Mouse (Mus musculus) hindbrain, embryonic 16.5 days (tissue): Measurements from ENCODE around the gene Ms4a13. TPM values are rescaled to one million over a fixed set of nuclear protein-coding genes. Genes with fewer than 3 reads are reported as not detected.

Source experiments
- polyA plus RNA-seq: library from polyadenylated mRNA; unstranded; fragments of >200 nt; fragmentation: Nextera tagmentation; extraction: Ambion mirVana; gene quantifications from 2 replicates; pipeline ENCODE4 v1.2.1, GENCODE M21; 2015

The Ms4a13 gene
- polyA plus RNA-seq, 1 experiment from 2014 or later, result not detected

Other genes with a start within 250 kb of the Ms4a13 start
- 12.9 and 14.8 TPM in 2 replicates for gene Ccdc86, start 247.5 kb downstream of the Ms4a13 start, polyA plus RNA-seq
- not detected in 2 replicates for gene Ms4a10, start 222.1 kb downstream of the Ms4a13 start, polyA plus RNA-seq
- not detected in 2 replicates for gene Ms4a15, start 203.5 kb downstream of the Ms4a13 start, polyA plus RNA-seq
- not detected in 2 replicates for gene Ms4a18, start 178.7 kb downstream of the Ms4a13 start, polyA plus RNA-seq
- gene Ms4a8a, start 115.6 kb downstream of the Ms4a13 start, polyA plus RNA-seq, result not detected in 2 replicates
- gene 1700017D01Rik, start 65.9 kb downstream of the Ms4a13 start, polyA plus RNA-seq, result not detected in 2 replicates
- gene 1700025F22Rik, start 31.4 kb downstream of the Ms4a13 start, polyA plus RNA-seq, result not detected in 2 replicates
- gene Ms4a12, start 35.7 kb upstream of the Ms4a13 start, polyA plus RNA-seq, result not detected in 2 replicates
- not detected in 2 replicates for gene Ms4a1, start 69.5 kb upstream of the Ms4a13 start, polyA plus RNA-seq
- gene Ms4a5, start 87.1 kb upstream of the Ms4a13 start, polyA plus RNA-seq, result not detected in 2 replicates
- gene Ms4a14, start 117.7 kb upstream of the Ms4a13 start, polyA plus RNA-seq, result not detected in 2 replicates
- 2.2 and 4.3 TPM in 2 replicates for gene Ms4a7, start 139.4 kb upstream of the Ms4a13 start, polyA plus RNA-seq
- 2.1 and 2.5 TPM in 2 replicates for gene Ms4a4a, start 178.8 kb upstream of the Ms4a13 start, polyA plus RNA-seq
- 0.53 TPM in 1 of 2 replicates, not detected in the other for gene Ms4a4c, start 208.0 kb upstream of the Ms4a13 start, polyA plus RNA-seq
- gene Ms4a4b, start 246.8 kb upstream of the Ms4a13 start, polyA plus RNA-seq, result not detected in 2 replicates